Mouse (Mus musculus): ENCODE data around the gene Senp7.

DNA sequence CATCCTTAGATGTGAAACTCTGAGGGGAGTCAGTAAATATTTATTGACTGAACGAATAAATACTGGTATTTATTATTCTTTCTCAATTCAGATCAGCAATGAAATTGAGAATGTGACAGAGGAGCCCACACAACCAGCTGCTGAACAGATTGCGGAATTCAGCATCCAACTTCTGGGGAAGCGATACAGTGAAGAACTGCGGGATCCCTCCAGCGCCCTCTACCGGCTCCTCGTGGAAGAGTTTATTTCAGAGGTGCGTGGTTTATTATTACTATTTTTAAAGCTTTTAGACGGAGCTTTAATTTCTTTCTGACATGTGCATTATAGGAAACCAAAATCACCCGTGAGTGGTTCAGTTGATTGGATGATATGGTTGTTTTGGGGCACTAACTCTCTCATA, 183.2 kb downstream of the Senp7 start:
- TF ChIP-seq POLR2A (IDR thresholded peaks at IDR 0.05; ENCODE audit: insufficient read depth, low read length): no peak
- TF ChIP-seq CTCF (IDR thresholded peaks at IDR 0.05; ENCODE audit: low read depth, low read length): peak; percentile 68
